Mouse (Mus musculus) neural tube, embryonic 13.5 days (tissue): ENCODE results near the gene Rnf157. TPM values are rescaled to one million over a fixed set of nuclear protein-coding genes. Genes with fewer than 3 reads are reported as not detected.

Experiments used
- ATAC-seq: fragments of 200-750 bp; cut with Nextera tagmentation; 2 replicates; pipeline ENCODE4 v1.8.0; 2017; ENCODE audit warnings: low read depth, mild to moderate bottlenecking, moderate TSS enrichment, moderate library complexity
- H3K27ac ChIP-seq: fragments of 300-500 bp; sonication (generic); replicated peaks from 2 replicates; pipeline ENCODE4 v1.5.1; 2015; ENCODE audit warnings: moderate library complexity, mild to moderate bottlenecking, inconsistent platforms
- H3K27me3 ChIP-seq: fragments of 300-500 bp; sonication (generic); 2 replicates; pipeline ENCODE4 v1.6.1; 2015; ENCODE audit warnings: mild to moderate bottlenecking, inconsistent platforms
- H3K36me3 ChIP-seq: fragments of 300-500 bp; sonication (generic); 2 replicates; pipeline ENCODE4 v1.6.1; 2015; ENCODE audit warnings: mild to moderate bottlenecking, inconsistent platforms
- H3K4me1 ChIP-seq: fragments of 300-500 bp; sonication (generic); replicated peaks from 2 replicates; pipeline ENCODE4 v1.6.1; 2015; ENCODE audit warnings: inconsistent platforms
- H3K4me2 ChIP-seq: fragments of 300-500 bp; sonication (generic); 2 replicates; pipeline ENCODE4 v1.6.1; 2015; ENCODE audit warnings: inconsistent platforms, mild to moderate bottlenecking, moderate library complexity
- H3K4me3 ChIP-seq: fragments of 300-500 bp; sonication (generic); 2 replicates; pipeline ENCODE4 v1.5.1; 2015; ENCODE audit warnings: mild to moderate bottlenecking, inconsistent platforms
- H3K9ac ChIP-seq: fragments of 300-500 bp; sonication (generic); 2 replicates; pipeline ENCODE4 v1.6.1; 2015; ENCODE audit warnings: moderate library complexity, mild to moderate bottlenecking, inconsistent platforms
- H3K9me3 ChIP-seq: fragments of 300-500 bp; sonication (generic); 2 replicates; pipeline ENCODE4 v1.6.1; 2016; ENCODE audit warnings: inconsistent platforms
- WGBS: fragments of 180-500 bp; shearing (Covaris S2); methylation state at CpG from one replicate; pipeline ENCODE4 v1.1.7; 2015; 5-methylcytosine and 5-hydroxymethylcytosine counted together
- polyA plus RNA-seq: library from polyadenylated mRNA; unstranded; fragments of >200 nt; fragmentation: Nextera tagmentation; extraction: Ambion mirVana; gene quantifications from 2 replicates; pipeline ENCODE4 v1.2.1, GENCODE M21; 2015

Gene Rnf157
- polyA plus RNA-seq, 1 experiment from 2014 or later: 72.0 TPM

DNA sequence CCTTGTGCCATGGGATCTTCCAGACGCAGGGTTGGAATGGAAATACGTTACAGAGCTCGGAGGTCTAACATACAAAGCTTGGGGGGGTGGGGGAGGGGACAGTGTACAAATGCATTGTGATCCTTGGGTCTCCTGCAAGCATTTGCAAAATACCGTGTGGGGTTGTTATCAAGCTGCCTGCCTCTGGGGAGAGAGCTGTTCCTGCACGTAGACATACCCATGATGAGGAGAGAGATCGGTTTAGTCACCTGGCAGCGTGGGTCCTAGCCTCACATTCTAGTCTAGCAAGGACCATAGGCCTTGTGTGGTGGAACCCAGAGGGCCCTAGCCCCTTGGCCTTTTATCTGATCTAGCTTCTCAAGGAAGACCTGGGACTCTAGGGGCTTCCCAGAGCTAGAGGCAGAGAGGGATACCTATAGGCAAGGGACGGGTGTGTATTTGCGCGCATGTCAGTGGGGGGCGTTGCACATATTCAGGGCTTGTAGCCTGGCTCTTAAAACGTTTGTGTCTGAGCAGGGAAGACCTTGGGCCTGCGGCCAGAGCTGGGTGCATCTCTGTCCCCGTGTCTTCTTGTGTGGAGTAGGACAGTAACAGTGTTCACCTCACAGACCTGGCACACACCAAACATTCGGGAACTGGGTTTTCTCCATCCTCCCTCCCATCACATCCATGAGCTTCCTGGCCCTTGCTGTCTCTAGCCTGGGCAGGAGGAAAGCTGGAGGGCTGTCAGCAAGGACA is 29.5 kb upstream of the Rnf157 start:
- no peak overlapping the region for H3K4me3 ChIP-seq
- H3K9ac ChIP-seq: no peak overlapping the region; the same call in 1 of the 2 replicates
- H3K27ac ChIP-seq: no peak overlapping the region
- no peaks in the 10 kb centered on the region for H3K9me3 ChIP-seq
- peaks cover 23% of the 10 kb centered on the region for H3K4me1 ChIP-seq
- H3K4me2 ChIP-seq: no peak overlapping the region
- peaks cover 16% of the 10 kb centered on the region for H3K36me3 ChIP-seq
- peaks cover 12% of the 10 kb centered on the region for H3K27me3 ChIP-seq
- 81% methylated on average over 15 of the region's 15 CpGs for WGBS
- ATAC-seq: no peak

GRCm38 (mm10) chr11:116440408-116441068 is 27.7 kb upstream of the Rnf157 start:
- Histone ChIP-seq H3K4me2 (no peak overlapping the region), H3K36me3 (peaks cover 24% of the 10 kb centered on the region), H3K27ac (0 out of 2 replicates have a peak overlapping the region, but pooled peaks have one; percentile 20), H3K4me1 (peaks cover 34% of the 10 kb centered on the region), H3K4me3 (no peak overlapping the region), H3K9ac (no peak overlapping the region), H3K27me3 (no peaks in the 10 kb centered on the region), H3K9me3 (no peaks in the 10 kb centered on the region)
- ATAC-seq: no peak
- WGBS: 76% methylated on average over 7 of the region's 7 CpGs

- WGBS: 85% methylated on average over 19 of the region's 19 CpGs
- no peak for ATAC-seq
- H3K36me3 ChIP-seq: peaks cover 24% of the 10 kb centered on the region
These were observed 26.7 kb upstream of the Rnf157 start for GRCm38 (mm10) chr11:116439269-116440240.

GRCm38 (mm10) chr11:116437541-116437940 is 24.7 kb upstream of the Rnf157 start:
- Histone ChIP-seq H3K4me1 (peaks cover 42% of the 10 kb centered on the region), H3K4me2 (peak overlapping the region; percentile 77; the same call in 1 of the 2 replicates), H3K27me3 (no peaks in the 10 kb centered on the region), H3K9me3 (no peaks in the 10 kb centered on the region), H3K27ac (no peak overlapping the region; the same call in 1 of the 2 replicates), H3K9ac (peak overlapping the region; percentile 97), H3K4me3 (0 out of 2 replicates have a peak overlapping the region, but pooled peaks have one; percentile 94), H3K36me3 (peaks cover 24% of the 10 kb centered on the region)
- WGBS: 79% methylated on average over 11 of the region's 11 CpGs
- no peak for ATAC-seq

More at GRCm38 (mm10) chr11:116439269-116440240, 26.7 kb upstream of the Rnf157 start:
- Histone ChIP-seq H3K9ac (no peak overlapping the region), H3K27ac (0 out of 2 replicates have a peak overlapping the region, but pooled peaks have one; percentile 6), H3K4me2 (no peak overlapping the region), H3K4me3 (no peak overlapping the region), H3K4me1 (peaks cover 38% of the 10 kb centered on the region), H3K27me3 (no peaks in the 10 kb centered on the region), H3K9me3 (no peaks in the 10 kb centered on the region)

GRCm38 (mm10) chr11:116436725-116437331 is 24.0 kb upstream of the Rnf157 start:
- WGBS: 68% methylated on average over 4 of the region's 4 CpGs
- ATAC-seq: no peak
- H3K36me3 ChIP-seq: peaks cover 24% of the 10 kb centered on the region
- peak overlapping the region; percentile 97 for H3K9ac ChIP-seq
- H3K9me3 ChIP-seq: no peaks in the 10 kb centered on the region
- H3K27ac ChIP-seq: peak overlapping the region; percentile 38
- H3K4me2 ChIP-seq: peak overlapping the region; percentile 77
- no peaks in the 10 kb centered on the region for H3K27me3 ChIP-seq
- H3K4me3 ChIP-seq: peak overlapping the region; percentile 94
- H3K4me1 ChIP-seq: peaks cover 42% of the 10 kb centered on the region

DNA sequence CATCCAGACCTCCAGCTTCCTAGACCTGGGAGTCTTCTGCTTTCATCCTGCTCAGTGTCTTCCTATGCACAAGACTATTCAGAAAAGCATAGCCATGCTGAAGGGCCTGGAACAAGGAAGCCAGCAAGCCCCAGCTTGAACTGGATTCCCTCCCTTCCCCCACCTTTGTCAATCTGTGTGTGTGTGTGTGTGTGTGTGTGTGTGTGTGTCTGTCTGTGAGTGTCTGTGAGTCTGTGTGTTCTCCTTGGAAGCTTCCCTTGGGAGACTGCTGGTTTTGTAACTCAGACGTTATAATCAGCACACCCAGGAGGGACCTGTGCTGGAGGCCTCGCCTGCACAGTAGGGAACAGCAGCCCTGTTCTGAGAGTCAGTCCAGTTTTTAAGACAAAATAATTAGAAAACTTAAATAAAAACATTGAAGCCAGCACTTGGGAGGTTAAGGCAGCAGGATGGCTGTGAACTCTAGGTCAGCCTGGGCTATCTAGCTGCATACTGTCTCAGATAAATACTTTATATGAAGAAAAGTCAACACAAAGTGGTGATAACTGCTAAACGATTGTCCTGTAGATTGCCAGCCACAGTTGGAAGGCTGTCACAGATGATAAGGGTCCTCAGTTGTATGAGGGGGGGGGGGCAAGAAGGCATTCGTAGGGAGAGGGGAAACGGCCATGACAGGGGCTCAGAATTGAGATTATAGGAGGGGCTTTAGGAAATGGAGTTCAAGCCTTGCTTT is 23.3 kb upstream of the Rnf157 start:
- Histone ChIP-seq H3K9ac (peak overlapping the region; percentile 97), H3K27ac (no peak overlapping the region), H3K27me3 (no peaks in the 10 kb centered on the region), H3K4me2 (peak overlapping the region; percentile 77), H3K36me3 (peaks cover 24% of the 10 kb centered on the region), H3K4me3 (peak overlapping the region; percentile 94), H3K4me1 (peaks cover 37% of the 10 kb centered on the region), H3K9me3 (no peaks in the 10 kb centered on the region)
- ATAC-seq: no peak
- 55% methylated on average over 5 of the region's 5 CpGs for WGBS

DNA sequence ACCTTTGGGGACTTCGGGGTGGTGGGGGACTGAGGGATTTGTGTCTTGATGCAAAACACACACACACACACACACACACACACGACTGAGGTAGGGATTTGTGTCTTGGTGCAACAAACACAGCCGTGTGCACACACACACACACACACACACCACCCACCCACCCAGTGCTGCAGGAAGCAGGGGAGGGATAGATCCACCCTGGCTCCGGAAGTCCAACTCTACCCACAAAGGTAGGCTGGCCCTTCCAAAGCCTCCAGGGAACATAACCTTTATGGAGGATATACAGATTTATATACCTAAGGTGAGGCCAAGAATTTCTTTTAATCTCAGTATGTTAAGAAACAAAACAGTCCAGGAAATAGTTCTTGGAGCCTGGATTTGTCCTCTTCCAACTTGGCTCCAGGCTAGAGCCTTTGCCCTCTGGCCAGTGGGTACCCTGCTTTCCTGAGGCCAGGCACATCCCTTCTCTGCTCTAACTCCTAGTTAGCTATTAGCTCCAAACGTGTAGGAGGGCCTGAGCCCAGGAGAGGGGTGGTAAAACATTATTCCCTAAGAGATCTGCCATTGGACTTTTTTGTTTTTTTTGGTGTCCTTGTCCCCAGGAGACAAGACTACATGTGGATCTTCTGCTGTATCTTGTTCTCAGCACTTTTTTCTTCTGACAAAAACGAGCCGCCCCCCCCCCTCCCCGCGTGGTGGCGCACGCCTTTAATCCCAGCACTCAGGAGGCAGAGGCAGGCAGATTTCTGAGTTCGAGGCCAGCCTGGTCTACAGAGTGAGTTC is 22.3 kb upstream of the Rnf157 start:
- H3K4me3 ChIP-seq: peak overlapping the region; percentile 94
- WGBS: 51% methylated on average over 12 of the region's 12 CpGs
- peak overlapping the region; percentile 96 for H3K27ac ChIP-seq
- peak overlapping the region; percentile 77 for H3K4me2 ChIP-seq
- no peak; the same call in 1 of the 2 replicates for ATAC-seq
- H3K4me1 ChIP-seq: peaks cover 33% of the 10 kb centered on the region
- no peaks in the 10 kb centered on the region for H3K9me3 ChIP-seq
- peaks cover 24% of the 10 kb centered on the region for H3K36me3 ChIP-seq
- H3K27me3 ChIP-seq: no peaks in the 10 kb centered on the region
- H3K9ac ChIP-seq: peak overlapping the region; percentile 97

- H3K4me1 ChIP-seq: peaks cover 33% of the 10 kb centered on the region
- peak; percentile 41 for ATAC-seq
- peak overlapping the region; percentile 96 for H3K27ac ChIP-seq
- H3K4me2 ChIP-seq: peak overlapping the region; percentile 77
- peaks cover 19% of the 10 kb centered on the region for H3K36me3 ChIP-seq
- no peaks in the 10 kb centered on the region for H3K27me3 ChIP-seq
- peak overlapping the region; percentile 97 for H3K9ac ChIP-seq
- H3K4me3 ChIP-seq: peak overlapping the region; percentile 94
- no peaks in the 10 kb centered on the region for H3K9me3 ChIP-seq
- 1% methylated on average over 54 of the region's 67 CpGs for WGBS
These were observed 21.6 kb upstream of the Rnf157 start for GRCm38 (mm10) chr11:116434287-116434966.

DNA sequence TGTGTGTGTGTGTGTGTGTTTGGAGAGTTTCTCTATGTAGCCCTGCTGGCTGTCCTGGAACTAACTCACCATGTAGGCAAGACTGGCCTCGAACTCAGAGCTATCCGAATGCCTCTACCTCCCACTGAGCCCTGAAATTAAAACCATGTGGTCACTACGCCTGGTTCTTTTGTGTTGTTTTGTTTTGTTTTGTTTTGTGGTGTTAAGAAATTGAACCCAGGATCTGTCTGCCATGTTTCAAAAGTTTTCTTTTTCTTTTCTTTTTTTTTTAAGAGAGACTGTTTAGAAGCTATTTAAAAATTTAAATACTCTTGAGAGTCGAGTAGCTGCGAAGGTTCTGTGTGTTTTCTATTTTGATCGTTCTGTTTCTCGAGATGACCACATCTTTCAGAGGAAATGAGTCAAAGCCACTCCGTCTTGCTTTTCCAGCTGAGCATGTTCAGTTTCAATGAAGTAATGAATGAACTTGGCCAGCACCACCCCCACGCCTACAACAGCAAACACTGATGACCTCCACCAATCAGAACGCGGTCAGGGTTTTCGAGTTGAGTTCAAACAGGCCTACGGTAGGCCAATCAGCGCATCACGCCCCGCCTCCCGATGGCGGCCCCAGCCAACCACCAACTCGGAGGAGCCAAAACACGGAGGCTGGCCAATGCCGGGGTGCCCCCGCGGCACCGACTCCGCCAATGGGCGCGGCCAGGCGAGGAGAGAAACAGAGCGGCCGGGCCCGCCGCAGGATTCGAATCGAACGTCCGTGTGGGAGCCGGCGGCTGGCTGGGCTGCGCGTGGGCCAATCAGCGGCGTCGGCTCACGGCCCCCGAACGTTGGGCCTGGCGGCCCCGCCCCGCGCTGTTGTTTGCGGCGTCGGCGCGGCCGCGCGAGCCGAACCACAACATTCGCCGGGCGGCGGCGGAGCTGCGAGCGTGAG is 20.8 kb upstream of the Rnf157 start, which contains the start of gene Ubald2:
TSS of gene Ubald2 (plus strand) at position 739 of the 931 bp plus-strand sequence.
- peak within 1 kb of the TSS; percentile 96 for H3K27ac ChIP-seq
- H3K4me3 ChIP-seq: peak within 1 kb of the TSS; percentile 94
- H3K27me3 ChIP-seq: no peaks in the 10 kb centered on the region
- no peaks in the 10 kb centered on the region for H3K9me3 ChIP-seq
- peaks cover 13% of the 10 kb centered on the region for H3K36me3 ChIP-seq
- H3K4me2 ChIP-seq: peak within 1 kb of the TSS; percentile 77
- peak; percentile 98 for ATAC-seq
- peak within 1 kb of the TSS; percentile 97 for H3K9ac ChIP-seq
- WGBS: 2% methylated on average over 59 of the region's 66 CpGs
- peaks cover 33% of the 10 kb centered on the region for H3K4me1 ChIP-seq
